Mouse (Mus musculus): ENCODE measurements around the gene Gdf15.

Gene Gdf15

DNA sequence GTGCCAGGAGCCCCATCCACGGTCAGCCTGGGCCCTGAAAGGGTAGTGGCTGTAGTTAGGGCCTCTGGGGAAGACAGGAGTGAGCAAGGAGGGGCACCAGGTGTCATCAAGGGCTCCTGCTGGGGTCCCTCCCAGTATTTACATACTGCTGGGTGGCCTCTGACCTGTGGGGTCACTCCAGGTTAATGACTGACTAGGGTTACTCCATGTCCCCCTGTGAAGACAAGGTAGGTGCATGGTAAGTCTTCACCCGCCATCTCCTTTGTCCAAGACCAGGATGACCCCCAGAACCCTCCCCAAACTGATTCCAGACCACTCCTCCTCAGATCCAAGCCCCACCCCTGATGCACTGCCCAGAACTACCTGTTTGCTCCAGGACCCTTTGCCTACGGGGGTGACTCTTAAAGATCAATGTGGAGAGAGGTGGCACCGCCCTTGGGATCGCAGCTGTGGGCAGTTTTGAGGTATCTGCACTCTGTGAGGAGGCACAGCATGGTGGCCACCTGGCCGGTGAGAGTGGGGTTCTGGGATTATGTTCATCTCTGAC, at the start of gene Gdf15:
Gene Gdf15, minus strand, starts transcription at position 111 of the 547 bp plus-strand sequence.
- no peak for DNase-seq

DNA sequence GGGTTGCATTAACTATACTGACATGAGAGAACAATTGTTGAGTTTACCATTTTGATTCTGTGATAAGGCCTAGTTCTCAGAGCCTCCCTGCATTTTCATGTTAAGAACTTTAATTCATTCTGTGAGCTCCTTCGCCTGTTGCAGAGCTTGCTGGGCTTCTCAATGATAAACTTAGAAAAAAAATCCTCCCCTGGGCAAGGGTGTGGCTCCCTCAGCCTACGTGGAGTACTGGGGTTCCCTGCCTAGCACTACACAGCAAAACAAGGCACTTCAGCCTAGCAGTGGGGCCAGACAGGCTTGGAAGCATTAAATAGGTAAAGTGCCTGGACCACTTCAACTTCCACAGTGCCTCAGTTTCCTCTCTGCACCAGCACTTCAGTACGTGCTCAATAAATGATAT, 49.2 kb upstream of the Gdf15 start:
- DNase-seq, result no peak

GRCm38 (mm10) chr8:70680039-70680438, 47.8 kb upstream of the Gdf15 start:
- no peak for DNase-seq

GRCm38 (mm10) chr8:70679404-70679803, 47.1 kb upstream of the Gdf15 start:
- DNase-seq, result no peak

GRCm38 (mm10) chr8:70678679-70679078, 46.4 kb upstream of the Gdf15 start:
- no peak for DNase-seq

- no peak for DNase-seq
Measured at GRCm38 (mm10) chr8:70677451-70678080, 45.3 kb upstream of the Gdf15 start.

GRCm38 (mm10) chr8:70675336-70675735, 43.1 kb upstream of the Gdf15 start:
- peak; percentile 49 for DNase-seq

DNA sequence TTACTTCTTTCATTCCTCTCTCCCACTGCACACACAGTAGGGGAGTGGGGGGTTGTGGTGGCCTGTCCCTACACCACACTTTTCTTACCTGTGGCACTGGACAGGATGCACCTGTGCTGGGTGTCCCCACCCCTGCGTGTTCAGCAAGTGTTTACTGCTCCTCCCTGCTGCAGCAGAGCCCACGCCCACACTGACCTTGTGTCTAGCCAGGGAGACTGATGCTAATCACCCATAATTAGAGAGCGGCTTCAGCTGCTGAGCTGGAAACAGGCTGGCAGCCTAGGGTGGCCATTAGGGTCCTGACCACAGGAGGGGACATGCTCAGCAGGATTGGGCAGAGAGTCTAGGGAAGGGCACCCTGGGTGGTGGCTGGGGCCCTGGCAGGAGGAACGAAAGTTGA, 42.5 kb upstream of the Gdf15 start:
- DNase-seq, result no peak

DNA sequence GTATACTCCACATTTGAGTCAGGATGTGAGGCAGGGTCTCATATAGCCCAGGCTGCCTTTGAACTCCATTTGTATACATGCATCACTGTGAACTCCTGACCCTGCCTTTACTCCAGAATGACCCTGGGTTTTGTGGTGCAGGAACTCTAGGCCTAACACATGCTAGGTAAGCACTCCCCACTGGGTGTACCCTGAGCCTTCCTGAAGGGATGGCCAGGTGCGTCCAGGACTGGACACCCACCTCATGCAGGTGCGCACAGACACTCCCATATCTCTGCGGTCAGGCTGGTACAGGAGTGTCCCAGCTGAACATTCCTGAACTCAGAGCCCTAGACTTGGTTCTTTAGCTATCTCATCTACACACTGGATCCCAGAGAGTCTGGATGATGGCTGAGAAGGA, 41.9 kb upstream of the Gdf15 start:
- DNase-seq, result no peak

- DNase-seq, result peak; percentile 98
Measured at GRCm38 (mm10) chr8:70673079-70673856, 41.0 kb upstream of the Gdf15 start, which contains the start of gene Lsm4. Lsm4 (plus strand) TSS chr8:70673248.

DNA sequence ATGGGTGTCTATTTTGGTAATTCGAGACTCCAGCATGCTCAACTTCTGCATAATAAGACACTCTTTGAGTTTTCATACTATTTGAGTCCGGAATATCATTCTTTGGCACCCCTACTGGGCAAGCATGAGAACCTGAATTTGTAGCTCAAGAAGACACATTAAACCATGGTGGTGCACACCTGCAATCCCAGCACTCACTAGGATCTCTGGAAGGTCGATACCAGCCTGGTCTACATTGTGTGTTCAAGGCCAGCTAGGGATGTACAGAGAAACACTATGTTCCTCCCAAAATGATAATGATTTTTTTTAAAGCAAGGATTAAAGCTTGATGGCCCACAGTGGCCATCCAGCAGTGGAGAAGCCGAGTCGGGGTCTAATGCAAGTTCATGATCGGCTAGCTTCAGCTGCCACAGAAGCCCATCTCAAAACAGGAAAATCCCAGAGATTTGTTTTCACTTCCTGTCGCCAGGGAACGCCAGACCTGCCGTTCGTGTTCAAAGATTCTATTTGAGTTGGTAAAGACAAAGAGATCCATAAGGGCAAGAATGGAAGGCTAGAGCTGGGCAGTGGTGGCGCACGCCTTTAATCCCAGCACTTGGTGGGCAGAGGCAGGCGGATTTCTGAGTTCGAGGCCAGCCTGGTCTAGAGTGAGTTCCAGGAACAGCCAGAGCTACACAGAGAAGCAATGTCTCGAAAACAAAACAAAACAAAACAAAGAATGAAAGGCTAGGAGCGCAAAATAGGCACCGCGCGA, 40.2 kb upstream of the Gdf15 start:
- peak; percentile 17 for DNase-seq

GRCm38 (mm10) chr8:70671615-70672324, 39.5 kb upstream of the Gdf15 start:
- peak; percentile 75 for DNase-seq

GRCm38 (mm10) chr8:70667071-70667470, 34.8 kb upstream of the Gdf15 start:
- DNase-seq, result peak; percentile 77

DNA sequence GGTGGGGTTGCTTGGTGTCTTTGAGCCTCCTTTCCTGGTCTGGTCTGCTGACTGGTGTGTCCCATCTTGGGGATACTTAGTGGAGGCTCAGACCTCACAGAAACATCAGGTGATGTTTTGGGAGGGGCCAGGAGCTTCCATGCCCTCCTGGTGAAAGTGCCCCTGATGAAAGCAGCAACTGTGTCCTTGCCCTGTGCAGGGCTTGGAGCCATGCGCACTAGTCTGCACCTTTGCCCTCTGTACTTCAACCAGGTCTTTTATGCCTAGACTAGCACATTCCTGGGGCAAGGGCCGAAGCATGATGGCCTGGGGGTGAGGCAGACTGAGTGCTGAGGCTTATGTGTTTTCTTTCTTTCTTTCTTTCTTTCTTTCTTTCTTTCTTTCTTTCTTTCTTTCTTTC, 33.3 kb upstream of the Gdf15 start:
- no peak for DNase-seq

- DNase-seq, result no peak
Measured at GRCm38 (mm10) chr8:70664631-70665030, 32.4 kb upstream of the Gdf15 start.

DNA sequence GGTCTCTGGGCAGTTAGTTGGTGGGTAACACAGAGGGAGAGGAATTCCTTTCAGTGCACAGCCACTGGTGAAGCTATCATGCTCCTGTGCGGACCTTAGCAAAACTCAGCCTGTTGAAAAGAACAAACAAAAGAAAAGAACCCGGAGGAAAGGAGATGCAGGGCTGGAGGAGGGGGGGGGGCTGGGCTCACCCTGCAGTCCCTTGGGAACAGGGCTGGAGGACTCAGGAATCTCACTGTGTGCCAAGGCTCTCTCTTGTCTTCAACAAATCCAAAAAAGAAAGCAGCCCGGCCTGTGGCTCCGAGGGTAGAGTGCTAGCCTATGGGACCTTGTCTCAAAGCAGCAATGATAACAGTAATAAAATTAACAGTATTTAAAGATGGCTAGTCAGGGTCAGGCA, 31.4 kb upstream of the Gdf15 start:
- DNase-seq, result peak; percentile 19

DNA sequence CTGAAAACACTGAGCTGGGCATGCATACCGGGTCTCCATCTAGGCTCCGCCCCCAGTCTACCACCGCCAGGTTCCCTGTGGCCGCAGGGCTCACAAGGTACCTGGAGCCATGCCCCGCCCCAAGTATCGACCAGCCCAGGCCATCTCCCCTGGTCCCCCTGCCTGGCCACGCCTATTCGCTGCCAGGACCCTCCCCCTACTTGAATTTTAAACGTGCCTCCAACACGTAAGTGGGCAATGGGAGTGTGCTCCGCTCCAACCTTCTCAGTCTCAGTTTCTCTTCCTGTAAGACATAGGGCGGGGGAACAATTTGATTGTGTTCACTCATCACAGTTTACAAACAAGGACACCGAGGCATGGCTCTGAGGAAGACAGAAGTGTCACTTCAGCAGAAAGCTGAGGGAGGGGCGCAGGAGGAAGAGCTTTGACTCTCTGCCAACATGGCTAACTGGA, 28.0 kb upstream of the Gdf15 start, which contains the start of gene Pgpep1:
Gene Pgpep1, minus strand, starts transcription at position 116 of the 453 bp plus-strand sequence.
- peak; percentile 71 for DNase-seq

GRCm38 (mm10) chr8:70659604-70660272, 27.5 kb upstream of the Gdf15 start:
- DNase-seq, result peak; percentile 96

DNA sequence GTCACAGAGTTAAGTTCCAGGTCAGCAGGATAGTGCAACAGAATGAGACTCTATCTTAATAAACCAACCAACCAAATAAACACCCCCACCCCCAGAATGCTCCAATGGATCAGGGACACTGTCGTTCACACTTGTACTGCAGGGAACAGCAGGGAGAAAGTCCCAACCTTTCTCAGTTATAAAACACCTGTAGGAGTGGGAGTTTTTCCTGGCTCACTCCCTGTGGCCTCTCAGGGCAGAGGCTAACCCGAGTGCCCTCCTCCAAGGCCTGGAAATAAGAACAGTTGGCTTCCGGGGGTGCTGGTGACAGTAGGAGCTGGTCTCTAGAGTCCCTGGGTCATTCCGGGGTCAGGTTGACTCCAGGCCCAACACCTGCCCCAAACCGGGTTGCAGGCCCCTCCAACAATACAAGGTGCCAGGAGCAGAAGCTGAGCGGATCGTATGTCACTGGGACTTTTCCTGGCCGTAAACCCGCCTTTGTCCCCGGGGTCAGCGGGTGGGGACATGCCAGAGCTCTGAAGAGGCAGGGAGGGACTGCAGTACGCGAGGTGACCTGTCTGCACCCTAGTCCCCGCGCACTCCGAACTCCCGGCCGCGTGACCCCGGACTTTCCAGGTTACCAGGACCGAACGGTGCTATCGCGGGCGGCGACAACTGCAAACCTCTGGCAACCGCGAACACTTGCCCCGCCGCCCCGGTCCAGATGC, 26.8 kb upstream of the Gdf15 start:
- no peak for DNase-seq

- DNase-seq, result no peak
Measured at GRCm38 (mm10) chr8:70657739-70658138, 25.5 kb upstream of the Gdf15 start.

GRCm38 (mm10) chr8:70657214-70657613, 25.0 kb upstream of the Gdf15 start:
- DNase-seq, result no peak

All from lung, postnatal 10 days (tissue).